Mouse (Mus musculus) olfactory bulb, adult 2 months (tissue): ENCODE results near the gene Rora.

Experiments used
- CTCF ChIP-seq: fragments of 200-500 bp; IDR thresholded peaks from 2 replicates; pipeline ENCODE4 v1.5.1; 2012; ENCODE audit warnings: low read depth, mild to moderate bottlenecking, low read length, moderate library complexity; ENCODE audit not compliant: insufficient read depth
- POLR2A ChIP-seq: fragments of 200-500 bp; IDR thresholded peaks from 2 replicates; pipeline ENCODE4 v1.6.1; 2012; ENCODE audit warnings: mild to moderate bottlenecking, low read depth, low read length, moderate library complexity; ENCODE audit not compliant: insufficient read depth

DNA sequence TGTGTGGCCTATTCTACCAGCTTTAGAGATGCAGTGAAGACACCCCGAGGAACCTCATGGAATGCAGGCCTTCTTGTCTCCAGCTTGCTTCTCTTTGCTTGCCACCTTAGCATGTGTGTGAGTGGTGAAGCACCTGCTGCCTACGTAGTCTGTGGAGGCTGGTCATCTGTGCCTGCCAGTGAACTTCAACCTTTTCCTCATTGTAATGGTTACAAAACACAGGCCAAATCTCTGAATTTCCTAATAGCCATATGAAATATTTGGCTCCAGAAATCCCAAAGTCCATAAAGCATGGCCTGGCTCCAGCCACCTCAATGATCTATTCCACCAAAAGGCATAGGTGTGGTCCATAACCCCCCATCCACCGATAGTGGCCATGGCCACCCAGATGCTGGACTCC is 631.4 kb downstream of the Rora start:
- TF ChIP-seq CTCF (no peak), POLR2A (no peak)
